Mouse (Mus musculus): ENCODE data around the gene Chpf2.

DNA sequence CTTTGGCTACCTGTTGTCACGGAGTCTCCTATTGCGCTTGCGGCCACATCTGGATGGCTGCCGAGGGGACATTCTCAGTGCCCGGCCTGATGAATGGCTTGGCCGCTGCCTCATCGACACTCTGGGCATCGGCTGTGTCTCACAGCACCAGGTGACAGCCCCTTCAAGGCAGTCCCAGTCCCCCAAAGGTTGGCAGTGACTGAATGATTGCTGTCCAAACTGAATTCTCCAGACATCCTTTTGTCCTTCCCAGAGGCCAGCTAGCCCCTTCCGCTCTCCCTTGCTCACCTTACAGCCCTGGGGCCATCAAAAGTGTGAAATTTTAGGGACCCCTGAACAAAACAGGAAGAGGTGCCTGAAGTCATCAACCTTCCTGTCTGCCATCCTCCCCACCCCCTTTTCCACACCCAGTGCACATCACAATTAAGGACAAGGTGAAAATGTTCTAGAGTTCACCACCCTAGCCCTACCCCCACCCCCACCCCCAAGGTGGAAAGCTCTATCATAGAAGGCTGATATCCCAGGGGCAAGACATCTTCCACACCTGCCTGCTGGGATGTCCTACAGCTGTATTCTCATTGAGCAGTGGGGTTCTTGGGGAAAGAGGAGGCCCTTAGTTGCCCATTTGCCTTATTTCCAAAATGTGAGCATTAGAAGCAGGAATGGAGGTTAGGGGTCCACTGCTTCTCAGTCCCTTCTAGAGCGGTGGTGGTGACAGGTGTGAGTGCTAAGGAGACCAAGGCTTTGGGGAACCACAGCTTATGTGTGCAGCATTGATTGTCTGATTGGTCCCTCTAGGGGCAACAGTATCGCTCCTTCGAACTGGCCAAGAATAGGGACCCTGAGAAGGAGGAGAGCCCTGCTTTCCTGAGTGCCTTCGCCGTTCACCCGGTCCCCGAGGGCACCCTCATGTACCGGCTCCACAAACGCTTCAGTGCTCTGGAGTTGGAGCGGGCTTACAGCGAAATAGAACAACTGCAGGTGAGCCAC lies 3.3 kb downstream of the Chpf2 start:
- no peak for TF ChIP-seq POLR2A (IDR thresholded peaks at IDR 0.05; ENCODE audit: borderline replicate concordance, low read depth, low read length)
- TF ChIP-seq CTCF (IDR thresholded peaks at IDR 0.05; ENCODE audit: low read depth, low read length) = no peak
